Mouse (Mus musculus): ENCODE measurements around the gene Fam186b.

GRCm38 (mm10) chr15:99317267-99317651 is 21.6 kb upstream of the Fam186b start:
- TF ChIP-seq POLR2A (IDR thresholded peaks at IDR 0.05; ENCODE audit: low read depth, low read length), result no peak
- no peak for TF ChIP-seq CTCF (IDR thresholded peaks at IDR 0.05; ENCODE audit: borderline replicate concordance, insufficient read depth, low read length)

Measured in embryonic fibroblast, embryonic 13.5 days (primary cell).